Mouse (Mus musculus) cerebellum, adult 2 months (tissue): Measurements from ENCODE around the gene Nudt12.

ENCODE experiments used
- CTCF ChIP-seq: fragments of 200-500 bp; IDR thresholded peaks from 2 replicates; pipeline ENCODE4 v1.5.1; 2011; ENCODE audit warnings: low read depth, mild to moderate bottlenecking, control low read depth, low read length, moderate library complexity, borderline replicate concordance; ENCODE audit not compliant: insufficient read depth
- POLR2A ChIP-seq: fragments of 200-500 bp; IDR thresholded peaks from 2 replicates; pipeline ENCODE4 v1.6.1; 2011; ENCODE audit warnings: low read length, control low read depth, borderline replicate concordance; ENCODE audit not compliant: insufficient read depth

GRCm38 (mm10) chr17:59018666-59019065 lies 5.5 kb upstream of the Nudt12 start:
- TF ChIP-seq CTCF (no peak), POLR2A (no peak)
